Mouse (Mus musculus): ENCODE results near the gene Tenm4. TPM values are rescaled to one million over a fixed set of nuclear protein-coding genes. Genes with fewer than 3 reads are reported as not detected.

Tenm4 gene
- polyA plus RNA-seq, 1 experiment from 2014 or later: 28.1 TPM

DNA sequence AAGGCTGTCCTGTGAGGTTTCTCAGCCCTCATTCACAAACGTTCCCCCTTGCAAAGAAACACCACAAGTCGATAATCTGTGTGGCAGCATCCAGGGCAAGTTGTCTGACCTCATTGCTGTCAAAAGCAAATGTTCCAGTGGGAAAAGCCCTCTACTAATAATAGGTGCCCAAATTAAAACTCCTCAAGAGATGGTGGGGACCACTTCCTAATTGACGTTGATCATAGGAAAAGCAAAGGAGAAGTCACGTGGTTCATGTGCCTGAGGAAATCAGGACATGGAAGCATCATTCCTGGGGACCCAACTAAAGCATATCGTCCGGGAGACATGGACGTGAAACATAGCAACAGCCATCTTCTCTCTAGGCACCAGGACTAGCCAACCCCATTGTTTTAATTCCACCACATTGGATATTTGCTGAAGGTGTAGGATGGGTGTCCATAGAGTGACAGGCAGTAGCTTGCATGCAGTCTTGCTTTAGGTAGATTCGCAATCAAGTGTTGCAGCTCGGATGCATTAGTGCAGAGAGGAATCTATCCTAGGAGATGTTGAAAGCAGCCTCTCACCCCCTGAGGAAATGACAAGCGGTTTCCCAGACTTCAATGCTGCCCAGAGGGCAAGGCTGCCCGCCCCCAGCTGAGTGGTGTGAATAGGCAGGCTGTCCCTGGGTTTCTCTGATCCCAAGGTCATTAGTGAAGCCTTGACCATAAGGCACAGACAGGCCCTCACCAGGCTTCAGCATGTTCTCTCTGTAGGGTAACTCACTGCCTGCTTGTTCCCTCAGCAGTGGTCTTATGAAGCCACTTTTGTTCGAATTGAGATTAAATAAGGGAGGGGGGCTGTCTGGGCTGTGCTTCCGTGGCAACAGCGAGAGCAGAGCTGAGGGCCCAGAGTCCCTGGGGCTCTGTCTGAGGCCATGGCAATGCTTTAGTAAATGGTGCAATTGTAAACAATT, 547.4 kb downstream of the Tenm4 start:
- 35% methylated on average over 14 of the region's 14 CpGs for WGBS
- peaks cover 4% of the 10 kb centered on the region; the same call in 1 of the 2 replicates for H3K4me1 ChIP-seq (ENCODE audit: control insufficient read depth, insufficient read depth, low read length)
- no peaks in the 10 kb centered on the region for H3K27me3 ChIP-seq (ENCODE audit: control insufficient read depth, insufficient read depth, low read length)
- H3K9ac ChIP-seq (replicated peaks; ENCODE audit: low read length): no peak overlapping the region
- peak; percentile 87 for ATAC-seq (replicated peaks; ENCODE audit: insufficient number of reproducible peaks, low FRiP score, low TSS enrichment, low read depth)
- no peaks in the 10 kb centered on the region for H3K9me3 ChIP-seq (replicated peaks; ENCODE audit: control insufficient read depth, low read length)
- DNase-seq (ENCODE audit: low spot score): peak; percentile 38
- H3K4me3 ChIP-seq (ENCODE audit: low read depth, low read length): no peak overlapping the region
- H3K27ac ChIP-seq (replicated peaks; ENCODE audit: low read depth, low read length): 0 out of 2 replicates have a peak overlapping the region, but pooled peaks have one; percentile 10
- no peak overlapping the region for H3K4me2 ChIP-seq (ENCODE audit: low read depth, low read length)
- H3K36me3 ChIP-seq (replicated peaks; ENCODE audit: control insufficient read depth, insufficient read depth, low read depth, low read length): no peaks in the 10 kb centered on the region

DNA sequence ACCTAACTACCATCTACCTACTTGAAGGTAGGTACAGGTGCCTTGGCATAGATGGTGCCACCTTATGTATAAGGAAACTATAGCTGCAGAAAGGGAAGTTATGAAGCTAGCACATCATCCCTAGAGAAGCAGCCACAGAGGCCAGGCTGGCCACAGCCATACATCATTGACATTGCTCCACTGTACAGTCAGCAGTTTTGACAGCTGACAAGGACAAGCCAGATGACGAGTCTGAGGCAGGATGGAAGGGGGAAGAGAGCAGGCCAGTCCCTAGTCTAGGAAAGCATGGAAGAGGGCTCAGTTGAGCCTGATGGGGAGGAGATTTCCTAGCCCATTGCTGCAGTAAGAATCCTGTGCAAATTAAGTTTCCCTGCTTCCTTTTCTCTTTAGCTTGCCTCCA, 548.9 kb downstream of the Tenm4 start:
- no peak overlapping the region for H3K27ac ChIP-seq (replicated peaks; ENCODE audit: low read depth, low read length)
- H3K4me3 ChIP-seq (ENCODE audit: low read depth, low read length): no peak overlapping the region
- DNase-seq (ENCODE audit: low spot score) (no peak), ATAC-seq (replicated peaks; ENCODE audit: insufficient number of reproducible peaks, low FRiP score, low TSS enrichment, low read depth) (no peak)
- H3K9ac ChIP-seq (replicated peaks; ENCODE audit: low read length): no peak overlapping the region
- no peaks in the 10 kb centered on the region for H3K36me3 ChIP-seq (replicated peaks; ENCODE audit: control insufficient read depth, insufficient read depth, low read depth, low read length)
- H3K4me2 ChIP-seq (ENCODE audit: low read depth, low read length): no peak overlapping the region
- no peaks in the 10 kb centered on the region for H3K27me3 ChIP-seq (ENCODE audit: control insufficient read depth, insufficient read depth, low read length)
- no peaks in the 10 kb centered on the region for H3K9me3 ChIP-seq (replicated peaks; ENCODE audit: control insufficient read depth, low read length)
- peaks cover 4% of the 10 kb centered on the region; the same call in 1 of the 2 replicates for H3K4me1 ChIP-seq (ENCODE audit: control insufficient read depth, insufficient read depth, low read length)
- 64% methylated on average over 1 of the region's 1 CpGs for whole genome bisulfite sequencing

DNA sequence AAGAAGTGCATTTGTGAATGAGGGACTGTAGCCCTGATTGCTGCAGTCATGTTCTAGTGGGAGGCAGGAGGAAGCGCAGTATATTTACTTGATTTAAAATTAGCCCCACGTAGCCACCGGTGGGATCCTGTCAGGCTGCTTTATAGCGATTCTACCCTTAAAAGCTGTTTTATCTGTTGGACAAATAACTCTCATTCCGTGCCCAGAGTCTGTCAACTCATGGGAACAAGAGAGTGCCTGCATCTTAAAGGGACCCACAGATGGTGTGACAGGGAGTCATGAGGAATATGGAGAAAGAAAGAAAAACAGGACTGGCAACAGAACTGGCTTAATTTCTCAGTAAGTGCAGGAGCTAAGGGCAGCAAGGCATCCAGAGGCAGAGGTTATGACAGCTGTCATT, 549.4 kb downstream of the Tenm4 start:
- Histone ChIP-seq H3K27ac (replicated peaks; ENCODE audit: low read depth, low read length) (no peak overlapping the region; the same call in 1 of the 2 replicates), H3K9ac (replicated peaks; ENCODE audit: low read length) (no peak overlapping the region), H3K36me3 (replicated peaks; ENCODE audit: control insufficient read depth, insufficient read depth, low read depth, low read length) (no peaks in the 10 kb centered on the region), H3K4me2 (ENCODE audit: low read depth, low read length) (no peak overlapping the region), H3K9me3 (replicated peaks; ENCODE audit: control insufficient read depth, low read length) (no peaks in the 10 kb centered on the region), H3K4me3 (ENCODE audit: low read depth, low read length) (no peak overlapping the region), H3K4me1 (ENCODE audit: control insufficient read depth, insufficient read depth, low read length) (peaks cover 4% of the 10 kb centered on the region; the same call in 1 of the 2 replicates), H3K27me3 (ENCODE audit: control insufficient read depth, insufficient read depth, low read length) (no peaks in the 10 kb centered on the region)
- ATAC-seq (replicated peaks; ENCODE audit: insufficient number of reproducible peaks, low FRiP score, low TSS enrichment, low read depth): no peak
- WGBS: 85% methylated on average over 5 of the region's 5 CpGs
- DNase-seq (ENCODE audit: low spot score): no peak

- no peaks in the 10 kb centered on the region for H3K27me3 ChIP-seq (ENCODE audit: control insufficient read depth, insufficient read depth, low read length)
- no peaks in the 10 kb centered on the region for H3K36me3 ChIP-seq (replicated peaks; ENCODE audit: control insufficient read depth, insufficient read depth, low read depth, low read length)
- ATAC-seq (replicated peaks; ENCODE audit: insufficient number of reproducible peaks, low FRiP score, low TSS enrichment, low read depth) (no peak), DNase-seq (ENCODE audit: low spot score) (no peak)
- H3K27ac ChIP-seq (replicated peaks; ENCODE audit: low read depth, low read length): no peak overlapping the region
- H3K4me2 ChIP-seq (ENCODE audit: low read depth, low read length): no peak overlapping the region
- H3K4me1 ChIP-seq (ENCODE audit: control insufficient read depth, insufficient read depth, low read length): peaks cover 4% of the 10 kb centered on the region; the same call in 1 of the 2 replicates
- WGBS: 62% methylated on average over 3 of the region's 3 CpGs
- H3K9me3 ChIP-seq (replicated peaks; ENCODE audit: control insufficient read depth, low read length): no peaks in the 10 kb centered on the region
- no peak overlapping the region for H3K4me3 ChIP-seq (ENCODE audit: low read depth, low read length)
- H3K9ac ChIP-seq (replicated peaks; ENCODE audit: low read length): no peak overlapping the region
Observed at GRCm38 (mm10) chr7:96722796-96723195, 551.8 kb downstream of the Tenm4 start.

- 89% methylated on average over 5 of the region's 5 CpGs for WGBS
- H3K4me2 ChIP-seq (ENCODE audit: low read depth, low read length): no peak overlapping the region
- DNase-seq (ENCODE audit: low spot score): no peak
- no peaks in the 10 kb centered on the region for H3K4me1 ChIP-seq (ENCODE audit: control insufficient read depth, insufficient read depth, low read length)
- no peaks in the 10 kb centered on the region for H3K27me3 ChIP-seq (ENCODE audit: control insufficient read depth, insufficient read depth, low read length)
- no peak for ATAC-seq (replicated peaks; ENCODE audit: insufficient number of reproducible peaks, low FRiP score, low TSS enrichment, low read depth)
- H3K4me3 ChIP-seq (ENCODE audit: low read depth, low read length): no peak overlapping the region
- no peak overlapping the region for H3K9ac ChIP-seq (replicated peaks; ENCODE audit: low read length)
- H3K9me3 ChIP-seq (replicated peaks; ENCODE audit: control insufficient read depth, low read length): no peaks in the 10 kb centered on the region
- no peaks in the 10 kb centered on the region for H3K36me3 ChIP-seq (replicated peaks; ENCODE audit: control insufficient read depth, insufficient read depth, low read depth, low read length)
- H3K27ac ChIP-seq (replicated peaks; ENCODE audit: low read depth, low read length): no peak overlapping the region
Observed at GRCm38 (mm10) chr7:96725603-96726002, 554.6 kb downstream of the Tenm4 start.

- Histone ChIP-seq H3K27ac (replicated peaks; ENCODE audit: low read depth, low read length) (no peak overlapping the region), H3K27me3 (ENCODE audit: control insufficient read depth, insufficient read depth, low read length) (no peaks in the 10 kb centered on the region), H3K36me3 (replicated peaks; ENCODE audit: control insufficient read depth, insufficient read depth, low read depth, low read length) (no peaks in the 10 kb centered on the region), H3K4me3 (ENCODE audit: low read depth, low read length) (no peak overlapping the region), H3K4me1 (ENCODE audit: control insufficient read depth, insufficient read depth, low read length) (no peaks in the 10 kb centered on the region), H3K9me3 (replicated peaks; ENCODE audit: control insufficient read depth, low read length) (no peaks in the 10 kb centered on the region), H3K4me2 (ENCODE audit: low read depth, low read length) (no peak overlapping the region), H3K9ac (replicated peaks; ENCODE audit: low read length) (no peak overlapping the region)
- DNase-seq (ENCODE audit: low spot score) (no peak), ATAC-seq (replicated peaks; ENCODE audit: insufficient number of reproducible peaks, low FRiP score, low TSS enrichment, low read depth) (no peak)
- 86% methylated on average over 1 of the region's 1 CpGs for WGBS
Observed at GRCm38 (mm10) chr7:96730360-96730759, 559.3 kb downstream of the Tenm4 start.

DNA sequence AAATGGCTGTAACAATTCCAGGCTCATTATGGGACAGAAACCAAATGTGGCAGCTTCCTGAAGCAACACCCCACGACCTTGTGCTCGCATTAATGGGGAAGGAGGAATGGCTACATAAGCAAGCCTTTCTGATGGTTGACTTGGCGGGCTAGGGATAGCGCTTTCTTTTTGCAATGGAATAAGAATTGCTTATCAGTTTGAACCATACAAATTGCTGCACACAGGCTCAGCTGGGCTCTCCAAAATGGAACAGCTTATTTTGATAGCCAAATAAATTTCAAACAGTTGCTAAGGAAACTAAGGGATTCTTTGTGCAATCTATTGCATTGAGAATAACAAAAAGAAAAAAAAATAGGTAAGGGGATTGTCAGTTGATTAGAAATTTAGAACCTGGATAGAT, 560.9 kb downstream of the Tenm4 start:
- Histone ChIP-seq H3K4me2 (ENCODE audit: low read depth, low read length) (no peak overlapping the region), H3K9me3 (replicated peaks; ENCODE audit: control insufficient read depth, low read length) (no peaks in the 10 kb centered on the region), H3K4me3 (ENCODE audit: low read depth, low read length) (no peak overlapping the region), H3K9ac (replicated peaks; ENCODE audit: low read length) (no peak overlapping the region), H3K27me3 (ENCODE audit: control insufficient read depth, insufficient read depth, low read length) (no peaks in the 10 kb centered on the region), H3K36me3 (replicated peaks; ENCODE audit: control insufficient read depth, insufficient read depth, low read depth, low read length) (no peaks in the 10 kb centered on the region), H3K27ac (replicated peaks; ENCODE audit: low read depth, low read length) (no peak overlapping the region), H3K4me1 (ENCODE audit: control insufficient read depth, insufficient read depth, low read length) (no peaks in the 10 kb centered on the region)
- no peak for ATAC-seq (replicated peaks; ENCODE audit: insufficient number of reproducible peaks, low FRiP score, low TSS enrichment, low read depth)
- WGBS: 80% methylated on average over 4 of the region's 4 CpGs
- no peak for DNase-seq (ENCODE audit: low spot score)

Measured in embryonic facial prominence, embryonic 11.5 days (tissue).